Mouse (Mus musculus) heart, adult 2 months (tissue): Measurements from ENCODE around the gene Slc25a34.

Experiments
- CTCF ChIP-seq: fragments of 200-600 bp; IDR thresholded peaks from 2 replicates; pipeline ENCODE4 v1.8.1; 2022; ENCODE audit warnings: antibody characterized with exemption, mild to moderate bottlenecking, moderate library complexity
- POLR2A ChIP-seq: fragments of 200-500 bp; IDR thresholded peaks from 2 replicates; pipeline ENCODE4 v1.6.1; 2011; ENCODE audit warnings: mild to moderate bottlenecking, low read depth, low read length, control low read depth; ENCODE audit not compliant: insufficient read depth

- TF ChIP-seq POLR2A (no peak), CTCF (no peak)
Observed at GRCm38 (mm10) chr4:141653813-141654212, 30.2 kb upstream of the Slc25a34 start.
